Mouse (Mus musculus) embryonic fibroblast, embryonic 13.5 days (primary cell): ENCODE results near the gene Jak3.

Source experiments
- CTCF ChIP-seq: IDR thresholded peaks from 2 replicates; pipeline ENCODE4 v1.5.1; 2011; ENCODE audit warnings: mild to moderate bottlenecking, control low read depth, low read length, moderate library complexity, borderline replicate concordance; ENCODE audit not compliant: insufficient read depth
- POLR2A ChIP-seq: IDR thresholded peaks from 2 replicates; pipeline ENCODE4 v1.6.1; 2011; ENCODE audit warnings: low read depth, mild to moderate bottlenecking, control low read depth, low read length, moderate library complexity

- TF ChIP-seq CTCF (no peak), POLR2A (no peak)
Measured at GRCm38 (mm10) chr8:71684701-71685100, 8.6 kb downstream of the Jak3 start.
